Mouse (Mus musculus) myocyte (in vitro differentiated cells): ENCODE measurements around the gene Plekha4. TPM values are rescaled to one million over a fixed set of nuclear protein-coding genes. Genes with fewer than 3 reads are reported as not detected.

Experiments used
- H3K27me3 ChIP-seq: one replicate; pipeline ENCODE4 v1.6.1; 2011; ENCODE audit not compliant: control insufficient read depth, insufficient read depth, insufficient read length
- H3K36me3 ChIP-seq: one replicate; pipeline ENCODE4 v1.6.1; 2011; ENCODE audit not compliant: control insufficient read depth, insufficient read depth
- H3K4me2 ChIP-seq: one replicate; pipeline ENCODE4 v1.6.1; 2011; ENCODE audit warnings: low read depth, control low read depth
- H3K4me3 ChIP-seq: one replicate; pipeline ENCODE4 v1.5.1; 2011; ENCODE audit warnings: mild to moderate bottlenecking, control low read depth, moderate library complexity
- H3K79me2 ChIP-seq: one replicate; pipeline ENCODE4 v1.6.1; 2011; ENCODE audit not compliant: control insufficient read depth, insufficient read depth
- H3ac ChIP-seq: one replicate; pipeline ENCODE4 v1.6.1; 2011; ENCODE audit not compliant: control insufficient read depth, insufficient read length
- CEBPB ChIP-seq: IDR thresholded peaks from 2 replicates; pipeline ENCODE4 v1.6.1; 2011; ENCODE audit warnings: mild to moderate bottlenecking, moderate library complexity; ENCODE audit not compliant: poor library complexity, insufficient read depth, severe bottlenecking
- E2F4 ChIP-seq: IDR thresholded peaks from one replicate; pipeline ENCODE4 v1.6.1; 2011; ENCODE audit warnings: mild to moderate bottlenecking, control low read depth, moderate library complexity; ENCODE audit not compliant: insufficient read depth
- MAX ChIP-seq: IDR thresholded peaks from one replicate; pipeline ENCODE4 v1.6.1; 2011; ENCODE audit warnings: low read depth, mild to moderate bottlenecking, control low read depth
- MYOD1 ChIP-seq, 3 experiments: IDR thresholded peaks; one replicate each; pipeline ENCODE4 v1.6.1; 2011; ENCODE audit warnings: control low read depth in 2 of 3, low read depth in 2 of 3, mild to moderate bottlenecking in 2 of 3, moderate library complexity in 1 of 3; ENCODE audit not compliant: insufficient read length in 2 of 3, control insufficient read depth in 1 of 3
- MYOG ChIP-seq, 3 experiments: IDR thresholded peaks; one replicate each; pipeline ENCODE4 v1.6.1; 2011; ENCODE audit warnings: control low read depth in 2 of 3, low read depth in 2 of 3, mild to moderate bottlenecking in 2 of 3; ENCODE audit not compliant: insufficient read length in 2 of 3, control insufficient read depth in 1 of 3, insufficient read depth in 1 of 3
- POLR2A ChIP-seq: IDR thresholded peaks from one replicate; pipeline ENCODE4 v1.6.1; 2011; ENCODE audit warnings: low read depth, mild to moderate bottlenecking, control low read depth, moderate library complexity; ENCODE audit not compliant: insufficient read length
- POLR2AphosphoS2 ChIP-seq: IDR thresholded peaks from one replicate; pipeline ENCODE4 v1.6.1; 2011; ENCODE audit warnings: low read depth, control low read depth; ENCODE audit not compliant: insufficient read length
- REST ChIP-seq: IDR thresholded peaks from one replicate; pipeline ENCODE4 v1.6.1; 2011; ENCODE audit warnings: mild to moderate bottlenecking, control low read depth, moderate library complexity; ENCODE audit not compliant: insufficient read depth, insufficient read length
- SRF ChIP-seq: IDR thresholded peaks from one replicate; pipeline ENCODE4 v1.6.1; 2011; ENCODE audit warnings: low read depth; ENCODE audit not compliant: control insufficient read depth, insufficient read length
- TCF12 ChIP-seq: IDR thresholded peaks from one replicate; pipeline ENCODE4 v1.6.1; 2011; ENCODE audit warnings: mild to moderate bottlenecking, control low read depth; ENCODE audit not compliant: poor library complexity, insufficient read depth, severe bottlenecking
- TCF3 ChIP-seq: IDR thresholded peaks from one replicate; pipeline ENCODE4 v1.6.1; 2011; ENCODE audit warnings: low read depth, control low read depth; ENCODE audit not compliant: insufficient read length
- USF1 ChIP-seq: IDR thresholded peaks from one replicate; pipeline ENCODE4 v1.6.1; 2011; ENCODE audit warnings: low read depth, mild to moderate bottlenecking, control low read depth, moderate library complexity
- polyA plus RNA-seq: library from polyadenylated mRNA; unstranded; fragments of >200 nt; fragmentation: generic; extraction: Trizol; gene quantifications from one replicate; pipeline ENCODE4 v1.2.1, GENCODE M21; 2012; ENCODE audit warnings: missing spikeins

Plekha4 gene
- polyA plus RNA-seq, 1 experiment, result 2.6 TPM

DNA sequence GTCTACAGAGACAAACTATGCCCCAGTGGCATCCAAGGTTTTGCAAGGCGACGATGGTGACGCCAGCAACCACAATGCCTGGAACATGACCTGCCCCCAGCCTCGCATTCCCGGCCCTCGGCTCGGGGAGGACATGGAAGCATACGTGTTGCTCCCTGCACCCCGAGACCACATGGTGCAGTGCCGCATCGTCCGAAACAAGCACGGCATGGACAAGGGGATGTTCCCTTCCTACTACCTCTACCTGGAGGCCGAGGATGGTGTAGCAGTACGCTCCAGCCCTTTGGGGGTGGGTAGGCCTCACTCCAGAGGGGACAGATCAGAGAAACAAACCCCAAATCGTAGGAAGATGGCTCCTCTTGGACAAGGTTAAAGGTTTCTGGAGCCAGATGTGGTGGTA, 7.5 kb upstream of the Plekha4 start:
- Histone ChIP-seq H3K27me3 (no peaks in the 10 kb centered on the region), H3ac (no peak overlapping the region), H3K4me3 (no peak overlapping the region), H3K79me2 (peaks cover 5% of the 10 kb centered on the region), H3K36me3 (peaks cover 19% of the 10 kb centered on the region), H3K4me2 (no peak overlapping the region)
- TF ChIP-seq TCF3 (no peak), POLR2AphosphoS2 (no peak), REST (no peak), TCF12 (no peak), E2F4 (no peak), USF1 (no peak), MYOG (IDR thresholded peaks at IDR 0.05; ENCODE audit: control insufficient read depth in 1 of 3, insufficient read depth in 1 of 3, insufficient read length in 2 of 3, low read depth in 2 of 3) (no peak), SRF (no peak), MAX (no peak), MYOD1 (IDR thresholded peaks at IDR 0.05; ENCODE audit: control insufficient read depth in 1 of 3, insufficient read length in 2 of 3, low read depth in 2 of 3) (no peak), POLR2A (no peak), CEBPB (no peak)

DNA sequence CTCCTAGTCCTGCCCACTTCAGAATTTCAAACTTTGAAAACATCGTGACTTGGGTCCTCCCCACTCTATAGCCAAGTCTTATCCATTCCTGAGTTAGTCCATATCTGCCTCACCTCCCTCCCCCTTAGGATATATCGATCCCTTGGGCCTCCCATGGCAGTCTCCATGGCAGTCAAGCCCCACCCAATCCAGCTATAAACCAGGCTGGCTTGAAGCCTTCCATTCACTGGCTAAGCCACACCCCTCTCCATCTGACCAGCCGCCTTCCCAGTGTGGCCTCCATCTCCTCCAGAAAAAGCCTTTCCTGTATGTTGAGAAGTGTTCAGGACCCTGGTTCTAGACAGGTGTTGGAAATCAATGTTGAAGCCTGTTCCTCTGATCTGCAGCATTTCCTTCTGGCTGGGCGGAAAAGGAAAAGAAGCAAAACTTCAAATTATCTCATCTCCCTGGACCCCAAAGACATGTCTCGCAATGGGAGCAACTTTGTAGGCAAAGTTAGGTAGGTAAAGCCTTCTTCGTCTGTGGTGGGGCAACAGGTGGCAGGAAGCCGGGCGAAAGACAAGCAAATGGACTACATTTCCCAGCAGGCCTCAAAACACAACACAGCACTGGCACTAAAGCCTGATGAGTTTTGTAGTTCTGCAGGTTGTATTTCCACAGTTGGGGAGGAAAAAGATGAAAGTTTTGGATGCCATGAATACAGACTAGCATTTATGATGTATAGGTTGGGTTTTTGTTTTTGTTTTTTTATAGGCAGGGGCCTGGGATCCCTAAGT, 6.6 kb upstream of the Plekha4 start:
- H3K4me3 ChIP-seq, result no peak overlapping the region
- no peak overlapping the region for H3K4me2 ChIP-seq
- TF ChIP-seq SRF (no peak), E2F4 (no peak), MYOD1 (IDR thresholded peaks at IDR 0.05; ENCODE audit: control insufficient read depth in 1 of 3, insufficient read length in 2 of 3, low read depth in 2 of 3) (peak in 1 of 3 experiments; percentile 19), MAX (no peak), USF1 (no peak)
- no peaks in the 10 kb centered on the region for H3K27me3 ChIP-seq
- no peak overlapping the region for H3ac ChIP-seq
- peaks cover 14% of the 10 kb centered on the region for H3K79me2 ChIP-seq
- peaks cover 25% of the 10 kb centered on the region for H3K36me3 ChIP-seq

DNA sequence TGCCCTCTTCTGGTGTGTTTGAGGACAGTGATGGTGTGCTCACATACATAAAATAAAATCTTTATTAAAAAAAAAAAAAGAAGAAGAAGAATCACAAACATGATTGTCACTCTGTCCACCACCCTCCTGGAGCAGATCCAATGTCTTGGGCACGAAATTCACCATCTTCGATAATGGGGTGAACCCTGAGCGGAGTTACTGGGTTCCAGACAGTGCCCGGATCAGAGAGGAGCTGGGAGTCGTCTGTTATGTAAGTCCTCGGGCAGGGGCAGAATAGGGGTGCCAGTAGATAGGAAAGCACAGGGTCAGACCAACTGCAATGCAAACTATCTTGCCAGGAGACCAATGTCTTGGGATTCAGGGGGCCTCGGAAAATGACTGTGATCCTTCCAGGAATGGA, 5.5 kb upstream of the Plekha4 start:
- no peak overlapping the region for H3K4me3 ChIP-seq
- no peak overlapping the region for H3K4me2 ChIP-seq

DNA sequence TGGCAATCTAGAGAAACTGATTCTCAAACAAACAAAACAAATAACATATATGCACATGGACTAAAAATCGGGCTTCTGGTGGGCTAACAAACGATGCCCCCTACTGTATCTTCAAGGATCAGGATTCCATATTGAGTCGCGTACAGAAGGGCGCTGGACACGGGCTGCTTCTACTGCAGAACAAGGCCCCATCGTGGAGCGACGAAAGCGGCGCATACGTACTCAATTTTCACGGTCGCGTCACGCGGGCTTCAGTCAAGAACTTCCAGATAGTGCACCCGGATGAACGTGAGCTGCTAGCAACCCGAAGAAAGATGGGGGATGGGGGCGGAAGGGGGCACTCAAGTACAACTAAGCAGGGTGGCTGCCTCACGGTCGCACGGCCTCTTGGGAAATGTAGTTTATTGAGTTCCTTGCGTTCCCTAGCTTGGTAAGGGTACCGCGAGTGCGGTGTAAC, 4.4 kb upstream of the Plekha4 start:
- Histone ChIP-seq H3K79me2 (peaks cover 28% of the 10 kb centered on the region), H3K36me3 (peaks cover 30% of the 10 kb centered on the region), H3K27me3 (no peaks in the 10 kb centered on the region), H3K4me3 (peak overlapping the region; percentile 100), H3K4me2 (peak overlapping the region; percentile 83), H3ac (no peak overlapping the region)
- no peak for TF ChIP-seq TCF12
- TF ChIP-seq POLR2AphosphoS2, result peak; percentile 94
- peak; percentile 46 for TF ChIP-seq POLR2A
- TF ChIP-seq MYOD1 (IDR thresholded peaks at IDR 0.05; ENCODE audit: control insufficient read depth in 1 of 3, insufficient read length in 2 of 3, low read depth in 2 of 3), result no peak

More for the DNA sequence above, 5.5 kb upstream of the Plekha4 start:
- no peak for TF ChIP-seq E2F4
- no peak for TF ChIP-seq REST
- no peak for TF ChIP-seq MYOD1 (IDR thresholded peaks at IDR 0.05; ENCODE audit: control insufficient read depth in 1 of 3, insufficient read length in 2 of 3, low read depth in 2 of 3)
- Histone ChIP-seq H3ac (no peak overlapping the region), H3K27me3 (no peaks in the 10 kb centered on the region), H3K79me2 (peaks cover 24% of the 10 kb centered on the region), H3K36me3 (peaks cover 30% of the 10 kb centered on the region)

DNA sequence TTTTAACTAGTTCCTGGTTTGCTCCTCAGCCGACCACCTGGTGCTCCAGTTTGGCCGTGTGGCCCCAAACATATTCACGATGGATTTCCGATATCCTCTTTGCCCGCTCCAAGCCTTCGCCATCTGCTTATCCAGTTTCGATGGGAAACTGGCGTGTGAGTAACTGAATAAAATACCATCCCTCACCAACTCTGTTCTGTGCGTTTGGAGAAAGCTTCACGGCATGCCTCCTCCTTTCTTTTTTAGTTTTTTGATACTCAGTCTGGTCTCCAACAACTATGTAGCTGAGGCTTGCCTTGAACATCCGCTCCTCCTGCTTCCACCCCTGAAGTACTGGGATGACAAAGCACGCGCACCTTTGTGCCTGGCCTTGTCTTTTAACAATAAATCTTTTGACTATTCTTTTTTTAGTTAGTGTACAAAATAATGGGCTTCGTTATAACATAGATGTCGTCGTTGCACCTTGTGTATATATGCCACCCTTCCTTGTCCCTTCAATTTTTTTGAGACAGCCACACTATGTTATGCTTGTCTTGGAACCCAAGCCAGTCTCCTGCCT, 3.9 kb upstream of the Plekha4 start:
- H3ac ChIP-seq, result no peak overlapping the region
- H3K36me3 ChIP-seq, result peaks cover 30% of the 10 kb centered on the region
- no peak for TF ChIP-seq MAX
- TF ChIP-seq POLR2A, result peak; percentile 44
- TF ChIP-seq USF1, result no peak
- no peak for TF ChIP-seq REST
- no peak for TF ChIP-seq CEBPB
- peak; percentile 71 for TF ChIP-seq POLR2AphosphoS2
- TF ChIP-seq MYOG (IDR thresholded peaks at IDR 0.05; ENCODE audit: control insufficient read depth in 1 of 3, insufficient read depth in 1 of 3, insufficient read length in 2 of 3, low read depth in 2 of 3), result no peak
- no peak for TF ChIP-seq SRF
- H3K27me3 ChIP-seq, result no peaks in the 10 kb centered on the region
- H3K4me2 ChIP-seq, result peak overlapping the region; percentile 83
- H3K79me2 ChIP-seq, result peaks cover 28% of the 10 kb centered on the region
- H3K4me3 ChIP-seq, result peak overlapping the region; percentile 100
